Mouse (Mus musculus) adrenal gland, adult 2 months (tissue): ENCODE measurements at regions not wholly inside any gene's neighbourhood (a gene's known extent, or its start where the extent isn't known, plus 50 kb on each side); places are given as distances from the start of the nearest gene placed in this dataset.
"Not testable (repeated sequence)": the region's sequence is repeated elsewhere in the genome, so short reads cannot be mapped to it uniquely, and the experiment has no call there.

Source experiments
- DNase-seq: peaks from one replicate; pipeline ENCODE4 v3.0.0; 2021

DNA sequence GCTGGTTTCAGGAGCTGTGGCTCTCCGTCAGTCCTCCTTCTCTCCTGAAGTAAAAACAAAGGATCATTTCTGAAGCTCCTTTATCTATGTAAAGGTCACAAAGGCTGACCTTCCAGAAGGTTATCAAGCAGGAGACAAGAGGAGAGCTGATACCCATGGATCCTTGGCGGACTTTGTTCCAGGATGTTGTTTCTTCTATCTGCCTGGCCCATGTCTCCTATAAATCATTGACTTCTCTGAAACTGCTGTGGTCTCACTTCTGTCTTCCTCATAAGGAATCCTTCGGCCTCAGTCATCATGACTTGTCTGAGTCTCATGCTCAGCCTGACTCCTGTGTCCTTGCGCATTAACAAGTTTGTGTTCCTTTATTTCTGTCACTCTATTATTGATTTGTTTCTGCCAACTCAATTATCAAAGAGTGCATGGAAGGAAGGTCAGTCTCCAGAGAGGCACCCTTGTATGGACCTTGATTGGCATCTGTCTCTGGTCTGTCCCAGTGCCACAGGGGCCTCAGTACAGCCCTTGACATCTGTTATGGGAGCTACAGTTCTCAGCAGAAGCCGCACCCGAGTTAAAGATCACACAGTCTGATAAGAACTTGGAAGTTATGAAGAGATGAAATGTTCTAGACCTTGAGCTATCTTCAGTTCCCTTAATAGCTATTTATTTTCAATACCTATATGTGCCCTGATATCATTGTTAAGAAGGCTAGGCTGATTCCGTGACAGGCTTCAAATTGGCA is 53.2 kb upstream of the Dazl start:
- DNase-seq = no peak

DNA sequence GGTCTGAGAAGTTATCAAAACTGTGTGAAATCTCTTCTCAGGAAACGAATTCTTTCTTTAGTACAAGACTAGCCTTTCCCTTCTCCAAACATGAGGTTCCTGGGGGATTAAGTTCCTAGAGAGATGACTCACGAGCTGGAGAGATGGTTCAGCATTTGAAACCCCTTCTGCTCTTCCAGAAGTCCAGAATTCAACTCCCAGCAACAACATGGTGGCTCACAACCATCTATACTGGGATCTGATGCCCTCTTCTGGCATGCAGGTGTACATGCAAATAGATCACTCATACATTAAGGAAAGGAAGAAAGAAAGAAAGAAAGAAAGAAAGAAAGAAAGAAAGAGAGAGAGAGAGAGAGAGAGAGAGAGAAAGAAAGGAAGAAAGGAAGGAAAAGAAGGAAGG is 60.4 kb upstream of the Dazl start:
- DNase-seq = not testable (repeated sequence)

DNA sequence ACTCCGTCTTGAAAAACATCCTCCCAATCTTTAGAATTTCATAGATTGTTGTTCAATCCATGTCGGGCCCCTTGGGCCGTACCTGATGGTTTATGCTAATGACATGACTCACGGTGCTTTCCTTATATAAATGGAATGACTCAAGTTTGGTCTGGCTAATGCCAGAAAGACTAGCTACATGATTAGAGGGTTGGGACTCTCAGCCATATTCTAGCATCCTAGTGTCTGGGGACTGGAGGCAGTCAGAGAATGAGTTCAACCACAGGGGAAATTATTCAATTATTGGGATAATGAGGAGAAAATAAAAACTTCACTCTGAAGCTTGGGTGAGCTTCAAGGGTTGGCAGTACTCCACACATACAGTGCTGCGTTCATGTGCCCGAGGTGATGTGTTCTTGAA is 60.9 kb upstream of the Dazl start:
- DNase-seq = no peak

GRCm38 (mm10) chr17:50361657-50362233 is 68.3 kb upstream of the Dazl start:
- DNase-seq = no peak

GRCm38 (mm10) chr17:50365396-50365795 is 72.0 kb upstream of the Dazl start:
- DNase-seq = no peak

DNA sequence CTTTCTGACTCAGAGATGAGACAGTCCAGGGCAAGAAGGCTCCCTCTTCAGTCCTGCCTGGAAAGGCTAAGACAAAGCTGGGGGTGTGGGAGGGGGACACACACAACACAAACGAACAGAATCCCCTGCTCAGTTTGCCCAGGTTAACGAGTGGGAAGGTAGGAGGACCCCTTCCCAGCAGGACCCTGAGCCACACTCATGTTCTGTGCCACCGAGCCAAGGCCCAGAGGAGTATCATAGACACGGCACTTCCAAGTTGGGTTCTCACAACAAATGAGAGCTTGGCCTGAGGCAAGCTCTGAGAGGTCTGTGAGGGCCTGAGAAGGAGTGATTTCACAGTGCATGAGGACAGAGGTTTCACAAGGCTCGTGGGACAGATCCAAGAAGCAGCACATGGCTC is 72.7 kb upstream of the Dazl start:
- DNase-seq = no peak

GRCm38 (mm10) chr17:50369216-50369875 is 75.9 kb upstream of the Dazl start:
- DNase-seq = no peak

GRCm38 (mm10) chr17:50370484-50370883 is 77.0 kb upstream of the Dazl start:
- DNase-seq = peak; percentile 34

- no peak for DNase-seq
Measured at GRCm38 (mm10) chr17:50373496-50374141, 80.2 kb upstream of the Dazl start.

DNA sequence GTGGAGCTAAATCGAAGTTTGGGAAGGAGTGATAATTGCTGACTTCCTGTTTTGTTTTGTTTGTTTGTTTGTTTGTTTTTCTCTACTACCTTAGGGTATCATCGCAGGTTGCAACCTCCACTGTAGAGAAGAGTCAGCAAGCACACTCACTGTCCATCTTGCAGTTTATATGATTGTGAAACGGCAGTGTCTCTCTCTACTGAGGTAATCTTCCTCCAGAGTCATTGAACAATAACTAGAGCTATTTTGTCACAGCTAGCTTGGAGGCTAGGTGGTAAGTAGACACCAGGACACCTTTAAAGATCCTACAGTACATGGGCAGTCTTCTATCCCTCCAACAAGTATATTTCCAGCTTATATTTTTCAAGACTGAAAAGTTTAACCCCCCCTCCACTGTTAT is 82.0 kb upstream of the Dazl start:
- DNase-seq = no peak

GRCm38 (mm10) chr17:50376708-50377107 is 83.3 kb upstream of the Dazl start:
- DNase-seq = no peak

DNA sequence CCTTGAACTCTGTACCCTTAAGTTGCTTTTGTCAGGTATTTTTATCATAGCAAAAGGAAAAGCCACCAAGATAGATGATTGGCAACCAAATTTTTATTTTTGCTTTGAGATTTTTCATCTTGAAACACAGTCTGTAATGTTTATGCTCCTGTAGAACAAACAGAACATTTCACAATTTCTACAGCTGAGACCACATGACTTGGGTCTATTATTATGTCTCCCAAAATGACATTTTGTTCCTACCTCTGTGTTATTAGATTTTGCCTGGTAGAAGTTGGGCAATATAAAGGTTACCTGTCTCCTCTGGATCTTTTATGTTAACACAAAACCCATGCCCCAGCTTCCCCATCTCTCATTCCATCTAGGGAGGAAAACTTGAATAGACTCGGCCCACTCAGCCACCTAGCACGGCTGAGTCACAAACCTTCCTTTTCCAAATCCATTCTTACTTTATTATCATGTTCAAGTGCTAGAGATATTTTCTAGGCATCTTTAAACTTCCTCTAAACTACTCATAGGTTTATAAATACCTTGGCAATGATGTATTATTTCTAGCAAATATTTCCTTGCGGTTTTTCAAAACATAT is 84.8 kb upstream of the Dazl start:
- no peak for DNase-seq

GRCm38 (mm10) chr17:50388715-50389710 is 95.6 kb upstream of the Dazl start:
- DNase-seq = no peak

DNA sequence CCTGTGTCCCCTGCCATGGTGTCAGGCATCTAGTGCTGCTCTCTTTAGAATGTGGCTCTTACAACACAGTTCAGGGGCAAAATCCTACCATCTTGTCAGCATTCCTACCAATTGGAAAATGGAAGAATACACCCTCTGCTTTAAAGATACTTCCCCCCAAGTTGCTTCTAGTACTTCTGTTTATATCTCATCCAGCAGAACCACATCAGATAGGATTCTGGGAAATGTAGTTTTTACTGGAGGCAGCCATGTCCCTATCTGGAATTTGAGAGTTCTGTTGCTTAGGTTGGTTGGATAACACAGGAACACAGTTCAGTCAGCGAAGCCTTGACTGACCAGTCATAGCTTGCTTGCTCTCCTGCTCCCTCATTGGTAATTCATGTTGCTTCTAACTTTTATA is 96.7 kb upstream of the Dazl start:
- no peak for DNase-seq

DNA sequence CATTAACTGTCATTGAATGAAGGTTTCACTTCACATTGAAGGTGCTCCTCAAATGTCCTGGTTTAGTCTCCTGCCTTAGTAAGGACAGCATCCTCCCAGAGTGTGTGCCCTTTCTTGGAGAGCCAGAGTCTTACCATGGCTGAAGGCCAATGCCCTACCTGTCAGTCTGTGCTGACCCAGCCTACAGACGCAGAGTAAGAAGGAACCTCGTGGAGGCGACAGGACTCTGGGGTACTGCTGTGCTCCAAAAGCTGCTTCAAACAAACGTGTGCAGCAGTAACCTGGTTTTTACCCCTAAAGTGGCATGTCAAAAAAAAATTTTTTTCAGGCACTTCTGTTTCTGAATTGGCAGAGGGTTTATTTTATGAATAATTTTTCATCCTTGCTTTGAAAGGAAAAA is 97.8 kb upstream of the Dazl start:
- no peak for DNase-seq

GRCm38 (mm10) chr17:50391996-50392395 is 98.6 kb upstream of the Dazl start:
- DNase-seq = no peak

- peak; percentile 38 for DNase-seq
Measured at GRCm38 (mm10) chr17:50392428-50392827, 99.0 kb upstream of the Dazl start.

GRCm38 (mm10) chr17:50392966-50393365 is 99.5 kb upstream of the Dazl start:
- DNase-seq = peak; percentile 76

GRCm38 (mm10) chr17:50393698-50394097 is 100.3 kb upstream of the Dazl start:
- DNase-seq = peak; percentile 85

- no peak for DNase-seq
Measured at GRCm38 (mm10) chr17:50394801-50395200, 101.4 kb upstream of the Dazl start.

- DNase-seq = no peak
Measured at GRCm38 (mm10) chr17:50395669-50396068, 102.2 kb upstream of the Dazl start.
